Mouse (Mus musculus): Measurements from ENCODE around the gene Adgrl4. TPM values are rescaled to one million over a fixed set of nuclear protein-coding genes. Genes with fewer than 3 reads are reported as not detected.

The Adgrl4 gene
- polyA plus RNA-seq (2014; fragmentation: Nextera tagmentation; extraction: Ambion mirVana) = 10.9 and 12.0 TPM in 2 replicates

DNA sequence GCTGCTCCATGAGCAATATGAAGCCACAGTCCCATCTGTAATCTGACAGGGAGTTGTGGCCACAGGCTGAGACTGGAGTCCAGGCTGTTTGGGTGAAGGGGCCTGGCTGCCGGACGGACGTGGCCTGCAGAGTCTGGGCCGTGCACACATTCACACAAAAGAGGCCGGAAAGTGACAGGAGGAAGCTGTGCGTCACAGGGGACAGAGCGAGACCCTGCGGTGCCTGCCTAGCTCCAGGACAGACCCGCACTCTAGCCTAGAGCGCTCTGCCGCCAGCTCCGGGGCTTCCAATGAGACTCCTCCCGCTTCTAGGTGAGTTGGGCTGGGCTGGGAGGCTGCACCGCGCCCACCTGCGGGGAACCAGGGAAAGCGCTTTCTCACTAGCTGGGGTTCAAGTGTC lies at the start of gene Adgrl4:
Gene Adgrl4, plus strand, starts transcription at position 195 of the 400 bp plus-strand sequence.
- Histone ChIP-seq H3K4me3 (ENCODE audit: low read depth, low read length) (peak within 1 kb of the TSS; percentile 23), H3K9me3 (ENCODE audit: control insufficient read depth, low read length) (no peaks in the 10 kb centered on the region), H3K4me2 (ENCODE audit: low read depth, low read length) (peak within 1 kb of the TSS; percentile 51), H3K4me1 (ENCODE audit: control insufficient read depth, insufficient read depth, low read length) (peaks cover 4% of the 10 kb centered on the region; the same call in 1 of the 2 replicates), H3K27me3 (replicated peaks; ENCODE audit: control insufficient read depth, insufficient read depth, low read length) (no peaks in the 10 kb centered on the region), H3K9ac (ENCODE audit: low read depth, low read length) (peak within 1 kb of the TSS; percentile 41), H3K36me3 (ENCODE audit: control insufficient read depth, insufficient read depth, low read length) (no peaks in the 10 kb centered on the region), H3K27ac (replicated peaks; ENCODE audit: low read depth, low read length) (0 out of 2 replicates have a peak within 1 kb of the TSS, but pooled peaks have one; percentile 33)
- WGBS = 5% methylated on average over 12 of the region's 17 CpGs
- peak; percentile 57 for ATAC-seq (ENCODE audit: low read depth)
- DNase-seq (ENCODE audit: low spot score) = peak; percentile 33

DNA sequence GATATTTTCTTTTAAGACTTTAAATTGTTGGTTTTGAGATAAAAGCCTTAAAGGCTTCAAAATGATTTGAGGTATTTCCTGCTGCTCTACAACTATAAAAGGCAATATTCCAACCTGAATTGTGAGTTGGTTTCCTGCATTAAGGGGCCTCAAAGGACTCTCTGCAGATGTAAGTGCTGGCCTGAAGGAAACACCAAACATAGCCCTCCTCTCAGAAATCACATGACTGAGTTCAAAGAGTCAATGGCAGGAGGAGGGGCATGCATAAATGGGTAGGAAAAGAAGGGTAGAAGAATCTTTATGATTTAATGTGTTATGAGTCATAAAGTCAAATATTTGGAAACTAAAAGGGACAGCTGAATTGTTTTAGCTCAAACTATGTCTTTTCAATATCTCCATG lies 46.8 kb upstream of the Adgrl4 start:
- H3K27me3 ChIP-seq (replicated peaks; ENCODE audit: control insufficient read depth, insufficient read depth, low read length) = no peaks in the 10 kb centered on the region
- H3K4me3 ChIP-seq (ENCODE audit: low read depth, low read length) = no peak overlapping the region
- H3K27ac ChIP-seq (replicated peaks; ENCODE audit: low read depth, low read length) = no peak overlapping the region
- no peak overlapping the region for H3K9ac ChIP-seq (ENCODE audit: low read depth, low read length)
- H3K4me2 ChIP-seq (ENCODE audit: low read depth, low read length) = no peak overlapping the region
- ATAC-seq (ENCODE audit: low read depth) = no peak
- no peaks in the 10 kb centered on the region for H3K9me3 ChIP-seq (ENCODE audit: control insufficient read depth, low read length)
- no peaks in the 10 kb centered on the region for H3K4me1 ChIP-seq (ENCODE audit: control insufficient read depth, insufficient read depth, low read length)
- DNase-seq (ENCODE audit: low spot score) = no peak
- H3K36me3 ChIP-seq (ENCODE audit: control insufficient read depth, insufficient read depth, low read length) = no peaks in the 10 kb centered on the region

DNA sequence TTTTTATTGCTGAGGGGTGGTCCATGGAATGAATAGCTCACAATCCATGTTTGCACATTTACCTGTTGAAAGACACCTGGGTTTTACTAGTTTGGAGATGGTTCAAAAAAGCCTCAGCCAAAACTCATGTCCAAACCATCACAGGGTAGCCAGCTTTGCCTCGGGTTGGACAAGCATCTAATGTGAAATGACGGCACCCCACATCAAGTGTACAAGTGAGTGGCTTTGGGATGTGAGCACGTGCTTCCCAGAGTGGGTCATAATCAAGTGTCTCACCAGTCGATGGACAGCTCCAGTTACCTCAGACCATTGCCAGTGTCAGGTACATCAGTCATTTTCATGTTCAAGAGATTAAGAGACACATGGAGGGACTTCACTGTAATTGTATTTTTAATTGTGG lies 44.8 kb upstream of the Adgrl4 start:
- no peaks in the 10 kb centered on the region for H3K4me1 ChIP-seq (ENCODE audit: control insufficient read depth, insufficient read depth, low read length)
- ATAC-seq (ENCODE audit: low read depth) (no peak), DNase-seq (ENCODE audit: low spot score) (no peak)
- H3K27ac ChIP-seq (replicated peaks; ENCODE audit: low read depth, low read length) = no peak overlapping the region
- WGBS = 88% methylated on average over 4 of the region's 4 CpGs
- H3K36me3 ChIP-seq (ENCODE audit: control insufficient read depth, insufficient read depth, low read length) = no peaks in the 10 kb centered on the region
- no peaks in the 10 kb centered on the region for H3K9me3 ChIP-seq (ENCODE audit: control insufficient read depth, low read length)
- no peak overlapping the region for H3K4me2 ChIP-seq (ENCODE audit: low read depth, low read length)
- H3K9ac ChIP-seq (ENCODE audit: low read depth, low read length) = no peak overlapping the region
- no peaks in the 10 kb centered on the region for H3K27me3 ChIP-seq (replicated peaks; ENCODE audit: control insufficient read depth, insufficient read depth, low read length)
- no peak overlapping the region for H3K4me3 ChIP-seq (ENCODE audit: low read depth, low read length)

DNA sequence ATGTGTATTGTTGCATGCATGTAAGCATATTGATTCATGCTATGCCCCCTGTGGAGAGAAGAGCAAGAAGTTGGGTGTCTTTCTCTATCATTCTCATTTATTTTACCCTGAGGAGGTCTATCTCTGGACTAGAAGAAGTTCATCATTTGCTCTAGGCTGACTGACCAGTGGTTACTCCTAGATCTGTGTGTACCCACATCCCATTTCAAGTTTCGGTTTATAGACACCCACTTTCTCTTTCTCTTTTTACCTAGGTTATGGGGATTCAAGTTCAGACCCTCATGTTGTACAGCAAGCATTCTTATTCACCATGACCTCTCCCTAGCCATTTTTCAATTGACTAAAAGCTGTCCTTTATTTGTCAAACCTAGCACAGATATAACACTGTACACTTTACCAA lies 44.4 kb upstream of the Adgrl4 start:
- WGBS = 90% methylated on average over 1 of the region's 1 CpGs
- no peak for ATAC-seq (ENCODE audit: low read depth)
- no peak overlapping the region for H3K27ac ChIP-seq (replicated peaks; ENCODE audit: low read depth, low read length)
- no peaks in the 10 kb centered on the region for H3K4me1 ChIP-seq (ENCODE audit: control insufficient read depth, insufficient read depth, low read length)
- H3K4me2 ChIP-seq (ENCODE audit: low read depth, low read length) = no peak overlapping the region
- H3K9ac ChIP-seq (ENCODE audit: low read depth, low read length) = no peak overlapping the region
- no peak overlapping the region for H3K4me3 ChIP-seq (ENCODE audit: low read depth, low read length)
- no peaks in the 10 kb centered on the region for H3K27me3 ChIP-seq (replicated peaks; ENCODE audit: control insufficient read depth, insufficient read depth, low read length)
- H3K36me3 ChIP-seq (ENCODE audit: control insufficient read depth, insufficient read depth, low read length) = no peaks in the 10 kb centered on the region
- DNase-seq (ENCODE audit: low spot score) = no peak
- H3K9me3 ChIP-seq (ENCODE audit: control insufficient read depth, low read length) = no peaks in the 10 kb centered on the region

DNA sequence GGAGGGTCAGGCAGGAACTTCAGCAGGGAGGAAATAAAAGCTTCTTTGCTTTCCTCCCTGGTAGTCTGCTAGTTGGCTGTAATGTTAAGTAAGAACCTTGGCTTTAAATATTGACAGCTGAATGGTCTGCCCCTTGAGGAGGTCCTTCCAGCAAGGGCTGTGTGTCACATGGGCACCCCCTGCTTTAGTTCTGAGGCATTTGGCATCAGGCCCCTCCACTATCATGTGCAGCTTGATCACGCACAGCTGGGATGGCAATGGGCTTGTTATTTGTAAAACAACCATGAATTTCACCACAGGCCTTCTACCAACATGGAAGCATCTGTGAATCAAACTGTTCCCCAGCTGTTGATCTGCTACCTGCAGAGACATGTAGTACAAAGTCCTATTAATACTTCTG lies 38.4 kb upstream of the Adgrl4 start:
- ATAC-seq (ENCODE audit: low read depth) (0 out of 2 replicates have a peak, but pooled peaks have one; percentile 33), DNase-seq (ENCODE audit: low spot score) (peak; percentile 50)
- no peak overlapping the region for H3K27ac ChIP-seq (replicated peaks; ENCODE audit: low read depth, low read length)
- H3K27me3 ChIP-seq (replicated peaks; ENCODE audit: control insufficient read depth, insufficient read depth, low read length) = no peaks in the 10 kb centered on the region
- WGBS = 71% methylated on average over 1 of the region's 1 CpGs
- no peak overlapping the region for H3K4me2 ChIP-seq (ENCODE audit: low read depth, low read length)
- no peak overlapping the region for H3K4me3 ChIP-seq (ENCODE audit: low read depth, low read length)
- H3K36me3 ChIP-seq (ENCODE audit: control insufficient read depth, insufficient read depth, low read length) = no peaks in the 10 kb centered on the region
- H3K9ac ChIP-seq (ENCODE audit: low read depth, low read length) = no peak overlapping the region
- no peaks in the 10 kb centered on the region for H3K4me1 ChIP-seq (ENCODE audit: control insufficient read depth, insufficient read depth, low read length)
- H3K9me3 ChIP-seq (ENCODE audit: control insufficient read depth, low read length) = no peaks in the 10 kb centered on the region

DNA sequence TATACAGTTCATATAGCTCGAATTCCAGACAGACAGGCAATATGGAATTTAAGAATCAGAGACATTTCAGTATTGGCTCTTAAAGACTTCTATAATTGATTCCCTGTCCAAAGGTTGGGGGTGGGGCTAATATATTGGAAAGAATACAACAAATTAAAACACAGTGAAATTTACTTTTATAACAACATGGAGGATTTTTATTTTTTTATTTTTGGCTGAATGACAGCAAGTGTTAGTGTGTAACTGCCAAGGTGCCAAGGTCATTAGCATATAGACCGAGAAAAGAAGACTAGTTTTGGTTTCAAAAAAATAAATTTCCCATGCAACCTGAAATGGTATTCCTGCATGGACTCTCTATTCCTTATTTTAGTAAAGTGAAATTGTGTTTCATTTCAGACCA lies 26.7 kb upstream of the Adgrl4 start:
- no peak overlapping the region for H3K4me3 ChIP-seq (ENCODE audit: low read depth, low read length)
- H3K9me3 ChIP-seq (ENCODE audit: control insufficient read depth, low read length) = no peaks in the 10 kb centered on the region
- ATAC-seq (ENCODE audit: low read depth) = no peak
- no peak overlapping the region for H3K9ac ChIP-seq (ENCODE audit: low read depth, low read length)
- no peak overlapping the region for H3K4me2 ChIP-seq (ENCODE audit: low read depth, low read length)
- DNase-seq (ENCODE audit: low spot score) = no peak
- 72% methylated on average over 2 of the region's 2 CpGs for WGBS
- no peaks in the 10 kb centered on the region for H3K4me1 ChIP-seq (ENCODE audit: control insufficient read depth, insufficient read depth, low read length)
- no peaks in the 10 kb centered on the region for H3K27me3 ChIP-seq (replicated peaks; ENCODE audit: control insufficient read depth, insufficient read depth, low read length)
- no peak overlapping the region for H3K27ac ChIP-seq (replicated peaks; ENCODE audit: low read depth, low read length)
- H3K36me3 ChIP-seq (ENCODE audit: control insufficient read depth, insufficient read depth, low read length) = no peaks in the 10 kb centered on the region

DNA sequence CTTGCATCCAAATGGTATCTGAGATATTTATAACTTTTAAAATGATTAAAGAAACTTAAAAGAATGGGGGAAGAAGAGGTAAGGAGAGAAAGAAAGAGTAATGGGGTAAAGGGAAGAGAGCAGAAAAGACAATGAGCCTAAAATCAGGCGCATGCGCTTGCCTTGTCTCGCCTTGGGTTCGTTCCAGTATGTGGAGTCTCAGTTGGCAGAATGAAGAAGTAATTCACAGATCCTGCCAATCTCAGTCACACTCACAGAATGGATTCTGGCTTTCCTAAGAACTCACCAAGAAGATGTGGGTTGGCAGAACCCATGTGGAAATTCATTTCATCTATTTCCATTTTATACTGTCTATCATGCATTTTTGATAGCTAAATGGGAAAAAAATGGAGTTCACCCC lies 26.2 kb upstream of the Adgrl4 start:
- H3K4me1 ChIP-seq (ENCODE audit: control insufficient read depth, insufficient read depth, low read length) = no peaks in the 10 kb centered on the region
- no peak overlapping the region for H3K4me3 ChIP-seq (ENCODE audit: low read depth, low read length)
- no peak overlapping the region for H3K27ac ChIP-seq (replicated peaks; ENCODE audit: low read depth, low read length)
- 95% methylated on average over 4 of the region's 4 CpGs for WGBS
- no peak overlapping the region for H3K4me2 ChIP-seq (ENCODE audit: low read depth, low read length)
- DNase-seq (ENCODE audit: low spot score) (no peak), ATAC-seq (ENCODE audit: low read depth) (no peak)
- no peak overlapping the region for H3K9ac ChIP-seq (ENCODE audit: low read depth, low read length)
- no peaks in the 10 kb centered on the region for H3K9me3 ChIP-seq (ENCODE audit: control insufficient read depth, low read length)
- no peaks in the 10 kb centered on the region for H3K27me3 ChIP-seq (replicated peaks; ENCODE audit: control insufficient read depth, insufficient read depth, low read length)
- no peaks in the 10 kb centered on the region for H3K36me3 ChIP-seq (ENCODE audit: control insufficient read depth, insufficient read depth, low read length)

DNA sequence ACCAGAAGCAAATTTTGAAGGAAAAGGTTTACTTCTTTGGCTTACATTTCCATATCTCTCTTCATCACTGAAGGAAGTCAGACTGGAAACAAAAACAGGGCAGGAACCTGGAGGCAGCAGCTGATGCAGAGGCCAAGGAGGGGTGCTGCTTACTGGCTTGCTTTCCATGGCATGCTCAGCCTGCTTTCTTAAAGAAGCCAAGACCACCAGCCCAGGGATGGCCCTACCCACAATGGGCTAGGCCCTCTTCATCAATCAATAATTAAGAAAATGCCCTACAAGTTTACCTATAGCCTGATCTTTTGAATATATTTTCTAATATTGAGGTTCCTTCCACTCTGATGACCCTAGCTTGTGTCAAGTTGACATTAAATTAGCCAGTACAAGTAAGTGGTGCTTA lies 20.8 kb upstream of the Adgrl4 start:
- Histone ChIP-seq H3K4me1 (ENCODE audit: control insufficient read depth, insufficient read depth, low read length) (no peaks in the 10 kb centered on the region), H3K4me2 (ENCODE audit: low read depth, low read length) (no peak overlapping the region), H3K27ac (replicated peaks; ENCODE audit: low read depth, low read length) (no peak overlapping the region), H3K9me3 (ENCODE audit: control insufficient read depth, low read length) (no peaks in the 10 kb centered on the region), H3K36me3 (ENCODE audit: control insufficient read depth, insufficient read depth, low read length) (no peaks in the 10 kb centered on the region), H3K27me3 (replicated peaks; ENCODE audit: control insufficient read depth, insufficient read depth, low read length) (no peaks in the 10 kb centered on the region), H3K9ac (ENCODE audit: low read depth, low read length) (no peak overlapping the region), H3K4me3 (ENCODE audit: low read depth, low read length) (no peak overlapping the region)
- DNase-seq (ENCODE audit: low spot score) (no peak), ATAC-seq (ENCODE audit: low read depth) (no peak)

DNA sequence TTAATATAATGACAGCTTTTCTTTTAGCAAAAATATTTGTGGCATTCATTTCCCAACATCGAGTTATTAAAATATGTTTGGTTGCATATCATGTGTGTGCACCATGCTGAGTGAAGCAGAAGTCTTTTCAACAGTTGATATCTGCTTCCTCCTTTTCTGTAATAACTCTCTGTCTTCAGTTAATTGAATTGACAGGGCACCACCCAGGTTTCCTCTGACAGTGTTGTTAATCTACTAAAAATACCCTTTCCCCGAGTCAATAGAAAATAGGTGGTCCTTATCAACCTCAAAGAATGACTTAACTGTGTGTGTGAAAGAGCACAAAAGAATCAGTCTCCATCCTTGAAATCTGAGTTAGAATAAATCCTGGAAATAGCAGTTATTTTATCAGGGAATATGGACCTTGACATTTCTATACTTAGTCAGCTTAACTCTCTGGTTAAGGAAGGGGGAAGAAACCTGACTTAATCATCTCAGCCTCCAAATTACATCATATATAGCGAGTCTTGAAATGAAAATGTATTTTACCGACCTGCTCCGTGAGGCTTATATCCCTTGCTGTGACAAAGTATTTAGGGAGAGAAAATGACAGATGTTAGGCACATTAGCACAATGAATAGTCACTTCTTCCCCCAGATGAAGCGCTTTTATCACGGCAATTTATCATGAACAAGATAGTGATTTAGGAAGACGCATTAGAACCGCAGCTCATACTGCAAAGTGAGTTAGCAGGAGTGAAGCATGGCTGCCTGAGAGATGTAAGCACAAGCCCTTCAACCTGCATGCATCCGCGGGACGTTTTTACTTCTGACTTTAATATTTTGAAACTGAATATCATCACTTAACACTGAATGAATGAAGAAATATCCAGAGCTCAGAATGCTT lies 19.8 kb upstream of the Adgrl4 start:
- Histone ChIP-seq H3K36me3 (ENCODE audit: control insufficient read depth, insufficient read depth, low read length) (no peaks in the 10 kb centered on the region), H3K4me1 (ENCODE audit: control insufficient read depth, insufficient read depth, low read length) (no peaks in the 10 kb centered on the region), H3K4me2 (ENCODE audit: low read depth, low read length) (no peak overlapping the region), H3K9ac (ENCODE audit: low read depth, low read length) (no peak overlapping the region), H3K9me3 (ENCODE audit: control insufficient read depth, low read length) (no peaks in the 10 kb centered on the region), H3K27me3 (replicated peaks; ENCODE audit: control insufficient read depth, insufficient read depth, low read length) (no peaks in the 10 kb centered on the region), H3K27ac (replicated peaks; ENCODE audit: low read depth, low read length) (no peak overlapping the region), H3K4me3 (ENCODE audit: low read depth, low read length) (no peak overlapping the region)
- WGBS = 65% methylated on average over 12 of the region's 12 CpGs
- ATAC-seq (ENCODE audit: low read depth) = no peak
- no peak for DNase-seq (ENCODE audit: low spot score)
